Mouse (Mus musculus): ENCODE data around the gene Ddx46. TPM values are rescaled to one million over a fixed set of nuclear protein-coding genes. Genes with fewer than 3 reads are reported as not detected.
"Not testable (repeated sequence)": the region's sequence is repeated elsewhere in the genome, so short reads cannot be mapped to it uniquely, and the experiment has no call there.

Gene Ddx46
- polyA plus RNA-seq (2012; rRNA removed): 33.9 and 35.8 TPM in 2 replicates

DNA sequence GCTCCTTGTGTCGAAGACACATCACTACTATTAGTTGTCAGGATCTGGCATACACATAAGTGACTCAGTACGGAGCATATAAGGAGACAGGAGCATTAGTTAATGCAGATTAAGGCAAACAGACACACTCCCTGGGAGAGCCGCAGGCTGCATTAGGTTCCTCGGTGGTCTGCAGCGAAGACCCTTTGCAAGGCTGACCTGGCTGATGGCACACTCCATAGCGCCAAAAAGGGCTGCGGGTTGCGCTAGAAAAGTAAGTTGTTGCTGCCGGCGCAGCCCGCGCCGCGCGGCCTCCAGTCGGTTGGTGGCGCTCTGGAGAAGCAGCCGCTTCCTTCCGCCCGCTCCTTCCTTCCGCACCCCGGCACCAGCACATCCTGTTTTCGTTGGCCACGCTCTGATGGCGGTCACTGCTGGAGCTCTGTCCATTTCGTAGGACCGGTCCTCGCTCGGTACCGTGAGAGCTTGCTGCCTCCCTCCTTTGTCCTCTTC, at the start of gene Ddx46:
Gene Ddx46, plus strand, starts transcription at position 389 of the 489 bp plus-strand sequence.
- DNase-seq (ENCODE audit: low spot score): peak; percentile 84

DNA sequence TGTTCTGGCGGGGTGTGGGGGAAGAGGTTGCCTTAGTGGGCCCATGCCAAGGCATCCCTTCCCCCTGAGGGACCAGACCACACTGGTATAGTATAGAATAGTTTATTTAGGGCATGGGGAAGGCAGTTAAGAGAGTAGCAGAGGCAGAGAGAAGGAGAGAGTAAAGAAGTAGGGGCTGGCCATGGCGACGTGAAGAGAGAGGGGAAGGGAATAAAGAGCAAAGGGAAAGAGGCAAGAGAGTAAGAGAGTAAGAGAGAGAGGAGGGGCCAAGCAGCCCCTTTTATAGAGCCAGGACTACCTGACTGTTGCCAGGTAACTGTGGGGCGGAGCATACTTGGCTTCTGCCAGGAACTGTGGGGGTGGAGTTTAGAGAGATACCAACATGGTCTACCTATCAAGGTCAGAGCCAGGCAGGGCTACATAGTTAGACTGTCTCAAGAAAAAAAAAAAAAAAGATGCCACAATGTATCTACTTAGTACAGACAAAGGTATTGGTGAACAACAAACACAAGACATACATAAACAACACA, 42.8 kb upstream of the Ddx46 start:
- DNase-seq (ENCODE audit: low spot score): no peak

DNA sequence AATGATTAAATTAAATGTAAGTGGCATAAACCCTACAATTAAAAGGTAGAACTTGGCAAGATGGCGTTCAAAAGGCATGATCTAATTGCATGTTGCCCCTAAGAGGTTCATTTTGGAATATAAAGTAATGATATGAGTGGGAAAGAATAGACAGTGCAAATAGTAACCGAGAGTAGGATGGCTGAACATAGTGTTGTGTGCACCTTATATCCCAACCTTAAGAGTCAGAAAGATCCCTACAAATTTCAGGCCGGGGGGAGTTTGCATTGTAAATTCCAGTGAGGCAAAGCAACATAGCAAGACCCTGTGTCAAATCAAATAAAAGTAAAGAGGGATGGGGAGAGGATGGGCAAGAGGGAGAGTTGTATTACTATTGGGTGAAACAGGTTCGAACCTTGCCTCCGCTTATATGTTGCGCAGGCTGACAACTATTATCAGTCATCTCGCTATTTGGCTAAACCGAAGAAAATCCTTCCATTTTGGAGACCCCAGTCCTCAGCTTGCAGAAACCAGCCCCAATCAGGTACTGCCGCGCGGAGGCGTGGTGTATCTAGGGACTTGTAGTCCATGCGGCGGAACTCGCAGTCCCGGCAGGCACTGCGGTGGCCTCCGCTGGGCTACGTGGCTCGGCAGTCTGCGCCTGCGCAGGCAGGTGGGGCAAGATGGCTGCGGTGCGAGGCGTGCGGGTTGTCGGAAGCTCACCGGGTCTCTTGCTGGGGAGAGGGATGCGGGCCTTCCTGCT, 42.1 kb upstream of the Ddx46 start:
- DNase-seq (ENCODE audit: low spot score): peak; percentile 93

DNA sequence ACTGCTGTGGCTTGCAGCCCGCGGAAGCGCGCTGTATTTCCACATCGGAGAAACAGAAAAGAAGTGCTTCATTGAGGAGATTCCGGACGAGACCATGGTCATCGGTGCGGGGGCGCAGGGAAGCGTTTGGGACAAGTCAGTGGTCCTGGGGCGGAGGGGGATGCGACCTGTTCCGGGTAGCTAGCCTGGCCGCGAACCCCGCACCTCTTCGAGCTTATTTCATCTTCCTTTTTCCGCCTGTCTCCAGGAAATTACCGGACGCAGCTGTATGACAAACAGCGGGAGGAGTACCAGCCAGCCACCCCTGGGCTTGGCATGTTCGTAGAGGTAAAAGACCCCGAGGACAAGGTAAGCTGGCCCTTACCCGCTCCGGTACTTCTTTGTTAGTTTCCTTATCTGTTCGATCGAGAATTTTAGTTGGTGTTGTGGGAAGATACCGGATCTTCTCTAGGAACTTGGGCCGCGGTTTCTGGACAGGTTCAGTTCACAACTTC, 41.5 kb upstream of the Ddx46 start:
- DNase-seq (ENCODE audit: low spot score): no peak

DNA sequence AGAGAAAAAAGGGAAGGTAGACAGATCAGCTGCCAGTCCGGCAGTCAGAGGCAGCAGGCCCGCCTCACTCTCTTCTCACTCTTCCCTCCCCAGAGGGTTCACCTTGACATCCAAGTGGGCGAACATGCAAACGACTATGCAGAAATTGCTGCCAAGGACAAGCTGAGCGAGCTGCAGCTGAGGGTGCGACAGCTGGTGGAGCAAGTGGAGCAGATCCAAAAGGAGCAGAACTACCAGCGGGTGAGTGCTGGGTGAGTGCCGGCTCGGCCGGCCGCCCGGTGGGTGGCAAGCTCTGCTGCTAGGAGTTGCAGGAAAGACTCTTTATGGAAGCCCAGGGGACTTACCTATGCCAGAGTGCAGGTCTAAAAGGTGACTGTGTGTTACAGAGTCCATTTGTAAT, 39.5 kb upstream of the Ddx46 start:
- DNase-seq (ENCODE audit: low spot score): no peak

DNA sequence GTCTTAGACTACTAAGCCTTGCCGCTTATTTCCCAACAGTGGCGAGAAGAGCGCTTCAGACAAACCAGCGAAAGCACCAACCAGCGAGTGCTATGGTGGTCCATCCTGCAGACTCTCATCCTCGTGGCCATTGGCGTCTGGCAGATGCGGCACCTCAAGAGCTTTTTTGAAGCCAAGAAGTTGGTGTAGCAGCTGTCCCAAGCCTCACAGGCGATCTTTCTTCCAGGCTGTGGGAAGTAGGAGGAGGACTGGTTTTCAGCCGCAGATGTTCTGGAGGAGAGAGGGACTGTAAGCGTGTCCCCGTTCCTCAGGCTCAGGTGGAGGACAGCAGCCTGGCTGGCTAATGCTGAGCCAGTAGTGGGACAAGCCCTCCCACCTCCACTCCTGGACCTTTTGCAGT, 38.0 kb upstream of the Ddx46 start:
- DNase-seq (ENCODE audit: low spot score): no peak

DNA sequence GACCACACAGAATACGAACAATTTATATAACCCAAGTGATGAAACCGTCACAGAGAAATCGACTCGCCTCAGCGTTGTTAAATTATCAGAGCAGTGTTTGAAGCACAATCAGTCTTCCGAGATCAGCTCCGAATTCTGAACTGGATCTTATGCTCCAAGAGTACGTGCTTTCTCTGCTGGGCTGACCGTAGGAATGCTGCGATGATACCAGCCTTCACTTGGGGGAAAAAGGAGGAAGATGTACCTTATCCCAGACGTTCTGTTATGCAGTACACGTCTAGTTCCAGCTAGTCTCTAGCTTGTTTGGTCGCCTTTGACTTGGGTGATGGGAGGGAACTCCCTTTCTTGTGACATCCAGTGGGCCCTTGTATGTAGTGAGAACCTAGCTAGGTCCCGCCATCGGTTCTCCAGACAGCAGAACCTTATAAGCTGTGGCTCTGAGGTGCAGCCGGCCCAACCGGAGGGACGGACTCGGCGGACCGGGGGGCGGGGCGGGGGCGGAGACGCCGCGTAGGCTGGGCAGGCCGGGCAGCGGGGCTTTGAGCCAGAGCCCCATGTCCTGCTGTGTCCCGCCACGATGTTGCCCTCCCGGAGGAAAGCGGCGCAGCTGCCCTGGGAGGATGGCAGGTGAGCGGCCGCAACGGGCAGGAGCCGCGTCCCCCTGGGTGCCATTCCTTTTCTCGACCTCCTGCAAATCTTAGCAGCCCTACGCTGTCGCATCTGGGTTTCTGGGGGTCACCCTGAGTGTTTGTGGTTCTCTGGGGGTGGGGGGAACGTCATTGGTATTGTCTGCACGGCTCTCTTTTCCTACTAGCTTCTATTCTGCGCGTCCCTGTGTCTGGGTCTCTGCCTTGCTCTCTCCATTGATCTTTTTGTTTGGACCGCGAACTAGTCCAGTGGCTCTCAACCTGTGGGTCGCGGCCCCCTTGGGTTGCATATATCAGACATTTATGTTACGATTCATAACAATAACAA, 35.0 kb upstream of the Ddx46 start, which contains the start of gene B4galt7:
Gene B4galt7, plus strand, starts transcription at position 331 of the 975 bp plus-strand sequence.
- peak; percentile 74 for DNase-seq (ENCODE audit: low spot score)

DNA sequence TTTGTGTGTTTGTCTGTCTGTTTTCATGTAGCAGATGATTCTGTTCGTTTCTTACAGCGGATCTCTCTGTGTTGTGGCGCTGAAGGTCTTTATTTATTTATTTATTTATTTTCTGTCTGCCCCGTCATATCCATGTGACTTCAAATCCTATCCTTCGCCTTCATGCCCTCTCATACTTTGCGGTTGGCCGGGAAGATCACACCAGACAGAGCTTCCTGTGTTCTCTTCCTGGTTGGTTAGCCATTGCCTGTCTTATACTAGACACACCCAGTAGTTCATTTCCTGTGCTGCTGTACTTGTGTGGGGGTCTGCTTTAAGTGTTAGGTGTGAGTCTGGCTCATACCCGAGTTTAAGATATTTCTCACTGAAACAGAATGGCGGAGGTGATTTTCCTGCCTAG, 34.2 kb upstream of the Ddx46 start:
- no peak for DNase-seq (ENCODE audit: low spot score)

DNA sequence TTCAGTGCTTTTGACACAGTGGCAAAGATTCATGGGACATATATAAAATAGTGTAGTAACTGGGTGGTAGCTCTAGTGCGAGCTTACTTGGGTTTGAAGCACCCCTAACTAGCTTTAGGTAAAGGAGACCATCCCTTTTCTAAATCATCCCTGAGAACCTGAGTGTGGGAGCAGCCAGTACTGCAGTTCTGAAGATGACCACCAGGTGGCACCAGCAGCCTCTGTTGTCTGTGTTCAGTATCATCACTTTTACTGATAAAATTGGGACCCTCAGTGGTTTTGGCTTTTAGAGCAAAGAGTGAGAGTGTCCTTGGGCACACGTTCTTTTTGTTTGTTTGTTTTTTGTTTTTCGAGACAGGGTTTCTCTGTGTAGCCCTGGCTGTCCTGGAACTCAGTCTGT, 33.2 kb upstream of the Ddx46 start:
- peak; percentile 60 for DNase-seq (ENCODE audit: low spot score)

DNA sequence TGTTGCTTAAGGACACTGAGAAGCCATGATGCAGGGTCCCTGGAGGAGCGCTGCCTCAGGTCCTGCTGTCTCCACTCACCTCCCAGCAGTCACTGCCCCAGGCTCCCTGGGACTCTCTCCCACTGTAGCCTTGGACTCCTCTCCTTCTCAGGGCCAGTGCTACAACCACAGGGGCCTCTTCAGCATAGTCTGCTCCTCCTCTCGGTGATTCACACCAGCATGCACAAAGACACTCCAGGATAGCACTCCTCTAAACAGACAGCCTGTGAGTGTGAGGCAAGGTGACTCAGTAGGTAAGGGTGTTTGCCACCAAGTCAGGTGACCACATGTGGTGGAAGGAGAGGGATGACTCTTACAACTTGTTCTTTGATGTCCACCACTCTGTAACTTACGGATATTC, 30.2 kb upstream of the Ddx46 start:
- no peak for DNase-seq (ENCODE audit: low spot score)

DNA sequence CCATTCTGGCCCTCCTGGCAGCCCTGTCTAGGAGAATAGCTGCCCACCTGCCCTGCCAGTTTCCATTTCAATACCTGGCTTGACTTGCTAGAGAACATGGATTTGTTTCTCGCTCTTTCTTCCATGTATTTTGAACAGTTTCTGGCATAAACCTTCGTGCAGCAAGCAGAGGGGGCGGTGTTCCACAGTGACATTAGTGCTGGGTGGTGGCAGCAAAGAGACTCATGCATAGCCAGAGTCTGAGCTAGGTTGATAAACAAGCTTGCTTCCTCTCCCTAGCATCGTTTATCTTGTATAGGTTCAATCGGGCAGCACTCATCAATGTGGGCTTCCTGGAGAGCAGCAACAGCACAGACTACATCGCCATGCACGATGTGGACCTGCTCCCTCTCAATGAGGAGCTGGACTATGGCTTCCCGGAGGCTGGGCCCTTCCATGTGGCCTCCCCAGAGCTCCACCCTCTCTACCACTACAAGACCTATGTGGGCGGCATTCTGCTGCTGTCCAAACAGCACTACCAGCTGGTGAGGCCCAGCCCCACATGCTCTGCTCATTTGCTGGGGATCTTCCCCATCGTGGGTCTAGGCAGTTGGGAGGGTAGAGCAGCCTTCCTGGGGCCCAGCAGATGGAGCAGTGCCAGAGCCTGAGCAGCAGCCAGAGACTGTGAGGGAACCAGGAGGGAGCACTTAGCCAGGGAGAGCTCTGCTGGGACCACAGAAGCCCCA, 27.8 kb upstream of the Ddx46 start:
- DNase-seq (ENCODE audit: low spot score): no peak

DNA sequence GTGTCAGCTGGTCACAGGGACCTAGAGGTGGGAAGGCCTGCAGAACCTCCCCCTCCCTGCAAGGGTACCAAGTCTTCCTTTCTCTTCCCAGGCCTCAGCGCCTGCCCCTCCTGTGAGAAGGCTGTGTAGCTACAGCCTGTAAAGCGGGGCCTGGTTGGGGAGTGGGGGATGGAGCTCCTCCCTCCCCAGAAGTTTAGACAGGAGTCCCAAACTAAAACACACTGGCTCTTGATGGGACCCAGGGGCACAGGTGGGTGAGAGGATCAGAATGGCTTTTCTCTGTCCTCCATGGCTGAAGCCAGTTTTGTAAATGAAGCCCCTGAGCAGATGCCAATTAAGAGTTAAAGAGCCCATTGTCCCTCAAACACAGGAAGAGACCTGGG, 27.2 kb upstream of the Ddx46 start:
- no peak for DNase-seq (ENCODE audit: low spot score)

DNA sequence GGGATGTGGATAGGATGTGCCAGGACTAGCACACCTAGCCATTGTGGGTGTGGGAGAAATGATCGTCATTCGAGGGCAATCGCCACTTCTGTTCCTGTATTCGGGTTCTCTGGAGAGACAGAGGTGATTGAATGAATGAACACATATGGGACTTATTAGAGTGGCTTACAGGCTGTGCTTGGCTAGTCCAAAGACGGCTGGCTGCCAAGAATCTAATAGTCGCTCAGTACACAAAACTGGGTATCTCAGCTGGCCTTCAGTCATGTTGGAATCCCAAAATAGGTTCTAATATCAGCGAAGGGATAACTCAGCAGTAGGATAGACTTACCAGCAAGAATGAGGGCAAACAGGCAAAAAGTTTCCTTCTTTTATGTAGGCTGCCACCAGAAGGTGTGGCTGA, 22.8 kb upstream of the Ddx46 start:
- no peak for DNase-seq (ENCODE audit: low spot score)

DNA sequence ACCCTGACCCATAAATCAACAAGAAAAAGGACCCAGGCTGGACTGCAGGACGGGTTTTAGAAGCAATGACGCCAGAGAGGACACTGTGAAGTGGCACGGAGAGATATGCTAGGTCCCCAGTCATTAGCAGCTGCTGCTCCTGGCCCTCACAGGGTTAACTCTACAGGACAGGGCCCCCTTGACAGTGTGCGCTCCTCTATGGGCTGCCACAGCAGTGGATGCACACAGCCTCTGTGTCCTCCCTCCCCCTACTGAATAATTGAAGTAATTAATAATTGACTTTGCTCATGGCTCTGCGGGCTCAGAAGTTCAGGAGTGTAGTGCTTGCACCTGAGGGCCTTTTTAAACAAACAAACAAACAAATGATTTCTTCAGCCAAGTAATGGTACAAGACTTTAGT, 21.4 kb upstream of the Ddx46 start:
- no peak for DNase-seq (ENCODE audit: low spot score)

DNA sequence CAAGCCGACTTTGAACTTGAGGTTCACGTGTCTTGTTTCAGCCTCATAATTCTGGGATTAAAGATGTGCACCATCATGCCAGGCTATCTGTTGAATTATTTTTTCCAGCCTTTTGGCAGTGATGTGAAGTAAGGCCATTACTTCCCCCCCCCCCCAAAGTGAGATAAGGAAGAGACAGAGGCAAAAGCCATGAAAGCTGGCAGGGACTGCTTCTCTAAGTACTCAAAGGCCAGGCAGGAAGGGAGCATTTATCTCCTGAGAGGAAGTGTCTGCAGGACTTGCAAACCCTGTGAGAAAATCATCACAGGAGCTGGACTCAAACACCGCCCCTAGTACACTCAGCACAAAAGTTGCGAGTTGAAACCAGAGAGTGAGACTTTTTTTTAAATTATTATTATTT, 15.5 kb upstream of the Ddx46 start:
- no peak for DNase-seq (ENCODE audit: low spot score)

DNA sequence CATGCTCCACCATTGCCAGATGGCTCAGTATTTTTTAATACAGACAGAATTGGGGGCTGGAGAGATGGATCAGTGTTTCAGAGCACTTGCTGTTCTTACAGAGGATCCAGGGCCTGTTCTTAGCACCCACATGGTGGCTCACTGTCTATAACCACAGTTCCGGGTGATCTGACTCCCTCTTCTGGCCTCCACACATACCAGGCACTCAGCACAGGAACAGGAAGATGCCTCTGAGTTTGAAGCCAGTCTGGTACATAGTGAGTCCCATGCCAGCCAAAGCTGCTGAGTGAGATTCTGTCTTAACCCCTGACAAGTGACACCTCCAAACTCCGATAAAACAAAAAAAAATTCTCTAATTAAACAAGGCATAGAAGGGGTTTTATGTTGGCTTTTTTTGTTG, 14.6 kb upstream of the Ddx46 start:
- DNase-seq (ENCODE audit: low spot score): no peak

DNA sequence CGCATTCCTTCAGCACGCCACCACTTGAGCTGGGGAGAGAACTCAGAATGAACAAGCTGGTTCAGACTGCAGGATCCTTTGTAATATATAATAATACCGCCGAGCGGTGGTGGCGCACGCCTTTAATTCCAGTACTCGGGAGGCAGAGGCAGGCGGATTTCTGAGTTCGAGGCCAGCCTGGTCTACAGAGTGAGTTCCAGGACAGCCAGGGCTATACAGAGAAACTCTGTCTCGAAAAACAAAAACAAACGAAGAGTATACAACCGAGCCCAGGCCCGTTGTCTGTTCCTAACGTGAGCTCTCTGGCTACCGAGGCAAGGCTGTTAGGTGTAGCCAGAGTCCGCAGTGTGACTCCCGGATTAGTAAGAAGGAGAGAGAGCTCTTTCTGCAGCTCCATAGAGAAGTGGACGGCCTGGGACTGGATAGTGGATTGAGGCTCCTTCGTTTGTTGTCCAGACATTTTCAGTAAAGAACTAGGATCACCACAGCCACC, 12.6 kb upstream of the Ddx46 start:
- DNase-seq (ENCODE audit: low spot score): not testable (repeated sequence)

DNA sequence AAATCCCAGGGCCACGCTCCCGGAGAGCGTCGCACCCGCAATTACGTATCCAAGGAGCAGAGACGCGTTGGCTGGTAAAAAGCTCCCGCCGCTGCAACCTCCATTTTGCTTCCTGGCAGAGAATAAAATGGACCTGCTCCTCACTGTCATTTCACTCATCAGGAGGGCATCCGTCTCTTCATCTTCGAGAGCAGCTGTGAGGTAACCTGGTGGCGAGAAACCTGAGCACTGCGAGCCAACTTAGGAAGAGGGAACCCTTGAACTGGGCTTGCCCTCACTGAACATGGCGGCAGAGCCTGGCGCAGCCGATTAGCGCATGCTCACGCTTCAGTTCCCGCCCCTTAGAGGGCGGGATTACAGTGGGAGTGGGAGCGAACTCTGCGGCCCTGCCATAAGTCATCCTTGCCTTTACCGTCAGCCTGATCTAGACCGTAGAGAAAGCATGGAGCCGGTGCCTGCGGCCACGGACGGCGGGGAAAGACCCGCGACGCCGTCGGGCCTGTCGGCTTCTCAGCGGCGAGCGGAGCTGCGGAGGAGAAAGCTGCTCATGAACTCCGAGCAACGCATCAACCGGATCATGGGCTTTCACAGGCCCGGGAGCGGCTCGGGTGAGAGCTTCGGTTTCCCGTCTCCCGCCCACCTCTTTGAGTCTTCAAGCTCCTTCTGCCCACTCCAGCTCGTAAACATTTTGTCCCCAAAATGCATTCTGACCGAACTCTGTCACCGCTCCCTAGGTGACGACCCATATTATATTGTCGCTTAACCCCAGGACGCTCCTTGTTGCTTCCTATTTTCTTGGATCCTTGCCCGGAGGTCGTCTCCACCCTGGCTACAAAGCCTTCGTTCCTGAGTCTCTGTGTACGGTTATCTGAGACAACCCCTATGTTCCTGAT, 11.9 kb upstream of the Ddx46 start, which contains the start of gene Caml:
Gene Caml, plus strand, starts transcription at position 357 of the 893 bp plus-strand sequence.
- peak; percentile 75 for DNase-seq (ENCODE audit: low spot score)

DNA sequence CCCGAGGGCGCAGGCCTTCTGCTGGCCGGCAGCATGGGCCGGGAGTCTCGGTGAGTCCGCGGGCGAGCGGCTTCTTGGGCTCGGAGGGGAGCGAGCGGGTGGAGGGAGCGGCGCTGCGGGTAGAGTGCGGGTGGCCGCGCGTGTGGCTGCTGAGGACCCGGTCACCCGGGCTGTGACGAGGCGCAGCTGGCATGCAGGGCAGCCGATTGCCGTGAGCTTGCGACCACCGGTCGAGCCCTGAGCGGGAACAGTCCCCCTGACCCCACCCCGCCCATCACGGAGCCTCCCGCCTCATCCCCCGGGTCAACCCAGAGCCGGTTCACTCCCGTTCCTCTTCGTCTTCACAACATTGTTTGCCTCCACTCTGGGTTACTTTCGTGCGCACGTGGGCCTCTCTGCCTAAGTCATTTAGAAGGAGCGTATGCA, 332 bp downstream of the Ddx46 start:
- DNase-seq (ENCODE audit: low spot score): no peak
